Mouse (Mus musculus) kidney, adult 2 months (tissue): ENCODE results near the gene Ifnk. TPM values are rescaled to one million over a fixed set of nuclear protein-coding genes. Genes with fewer than 3 reads are reported as not detected.

ENCODE experiments used
- DNase-seq: peaks from one replicate; pipeline ENCODE4 v3.0.0; 2021
- H3K27ac ChIP-seq: fragments of 200-500 bp; 2 replicates; pipeline ENCODE4 v1.5.1; 2012; ENCODE audit warnings: low read depth, low read length, control low read depth, inconsistent platforms; ENCODE audit not compliant: insufficient read depth
- H3K27me3 ChIP-seq: fragments of 200-500 bp; replicated peaks from 2 replicates; pipeline ENCODE4 v1.6.1; 2012; ENCODE audit warnings: mild to moderate bottlenecking, moderate library complexity, low read length, inconsistent platforms; ENCODE audit not compliant: control insufficient read depth, insufficient read depth
- H3K36me3 ChIP-seq: fragments of 200-500 bp; 2 replicates; pipeline ENCODE4 v1.6.1; 2012; ENCODE audit warnings: mild to moderate bottlenecking, moderate library complexity, low read length, inconsistent platforms; ENCODE audit not compliant: control insufficient read depth, insufficient read depth
- H3K4me1 ChIP-seq: fragments of 200-500 bp; 2 replicates; pipeline ENCODE4 v1.6.1; 2011; ENCODE audit warnings: low read length; ENCODE audit not compliant: control insufficient read depth, insufficient read depth
- H3K4me3 ChIP-seq: fragments of 200-500 bp; 2 replicates; pipeline ENCODE4 v1.5.1; 2011; ENCODE audit warnings: mild to moderate bottlenecking, low read depth, low read length, control low read depth; ENCODE audit not compliant: insufficient read depth
- CTCF ChIP-seq: fragments of 200-500 bp; conservative IDR thresholded peaks from 2 replicates; pipeline ENCODE4 v1.5.1; 2011; ENCODE audit warnings: low read depth, mild to moderate bottlenecking, control low read depth, low read length, moderate library complexity, mixed read lengths; ENCODE audit not compliant: insufficient read depth, insufficient read length
- POLR2A ChIP-seq: fragments of 200-500 bp; IDR thresholded peaks from one replicate; pipeline ENCODE4 v1.6.1; 2011; ENCODE audit warnings: low read depth, low read length, control low read depth
- WGBS: fragments of 180-500 bp; shearing (Covaris S2); methylation state at CpG from one replicate; pipeline ENCODE4 v1.1.7; 2018; 5-methylcytosine and 5-hydroxymethylcytosine counted together
- polyA plus RNA-seq: library from polyadenylated mRNA; depleted of rRNA; stranded (reverse); fragments of >200 nt; gene quantifications from 2 replicates; pipeline ENCODE4 v1.2.3, GENCODE M21; 2012

Gene Ifnk
- polyA plus RNA-seq, 1 experiment, result not detected

DNA sequence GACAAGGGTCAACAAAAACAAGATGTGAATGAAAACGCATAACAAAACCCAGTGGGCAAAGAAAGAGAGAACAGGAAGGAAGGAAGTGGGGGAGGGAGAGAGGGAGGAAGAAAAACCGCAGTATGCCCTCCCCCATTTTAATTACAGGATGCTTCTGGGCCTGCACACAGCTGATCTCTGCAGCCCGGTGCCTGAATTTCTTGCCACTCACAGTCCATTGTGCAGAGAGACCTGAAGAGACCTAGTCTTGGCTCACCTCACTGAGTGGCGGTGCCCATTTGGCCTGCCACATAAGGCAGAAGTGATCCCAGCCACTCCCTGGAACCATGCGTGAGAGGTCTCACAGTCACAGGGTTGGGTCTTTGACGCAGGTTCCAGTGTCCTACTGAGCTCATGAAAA is 13.8 kb upstream of the Ifnk start:
- H3K27ac ChIP-seq, result no peak overlapping the region
- peaks cover 19% of the 10 kb centered on the region for H3K4me1 ChIP-seq
- peak; percentile 35 for DNase-seq
- no peak overlapping the region for H3K4me3 ChIP-seq
- no peaks in the 10 kb centered on the region for H3K36me3 ChIP-seq
- WGBS, result 45% methylated on average over 6 of the region's 6 CpGs
- H3K27me3 ChIP-seq, result no peaks in the 10 kb centered on the region
- no peak for TF ChIP-seq CTCF
- no peak for TF ChIP-seq POLR2A

DNA sequence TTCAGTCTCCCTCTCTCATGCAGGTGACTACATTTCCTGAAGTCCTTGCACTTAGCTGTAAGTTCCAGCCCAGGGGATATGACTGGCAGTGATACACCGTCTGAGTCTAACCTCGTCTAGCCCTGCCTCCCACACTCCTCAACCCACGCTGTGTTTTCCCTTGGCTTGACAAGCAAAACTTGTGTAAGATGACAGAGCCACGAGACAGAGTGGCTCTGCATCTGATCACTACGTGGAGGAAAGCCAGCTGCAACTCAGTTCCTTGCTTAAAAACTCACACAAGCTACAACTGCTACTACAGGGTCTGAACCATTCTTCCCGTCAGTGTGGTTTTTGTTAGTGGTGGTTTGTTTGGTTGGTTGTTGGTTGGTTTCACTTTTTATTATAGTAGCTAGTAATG is 11.5 kb upstream of the Ifnk start:
- Histone ChIP-seq H3K4me1 (peaks cover 14% of the 10 kb centered on the region), H3K4me3 (no peak overlapping the region), H3K27me3 (no peaks in the 10 kb centered on the region), H3K36me3 (no peaks in the 10 kb centered on the region), H3K27ac (no peak overlapping the region)
- WGBS, result 63% methylated on average over 6 of the region's 6 CpGs
- DNase-seq, result no peak
- TF ChIP-seq CTCF, result no peak
- no peak for TF ChIP-seq POLR2A

DNA sequence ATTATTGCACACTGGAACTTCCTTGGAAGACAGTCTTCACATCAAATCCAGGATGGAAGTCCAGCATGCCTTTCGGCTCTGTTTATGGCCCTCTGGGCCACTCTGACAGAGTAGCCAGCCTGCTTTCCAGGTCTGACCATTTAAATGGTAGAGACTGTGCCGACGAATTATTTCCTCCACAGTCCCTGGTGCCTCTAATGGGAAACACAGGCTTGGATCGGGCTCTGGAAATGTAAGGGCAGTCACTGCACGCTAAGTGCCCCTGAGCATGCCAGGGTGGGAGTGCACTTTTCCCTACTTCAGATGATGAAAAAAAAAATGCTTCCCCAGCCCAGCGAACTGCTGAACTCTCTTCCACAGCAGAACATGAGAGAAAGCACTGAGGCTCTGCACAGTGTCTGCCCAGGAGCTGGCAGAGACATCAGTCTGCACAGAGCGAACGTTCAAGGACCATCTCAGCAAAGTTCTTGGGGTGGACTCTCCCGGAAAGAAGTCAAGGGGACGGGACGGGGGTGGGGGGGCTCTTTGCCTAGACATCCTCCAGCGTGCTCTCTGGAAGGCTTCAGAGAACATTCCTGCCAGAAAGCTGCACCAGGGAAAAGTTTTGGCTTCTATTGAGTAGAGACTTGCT is 8.3 kb upstream of the Ifnk start:
- DNase-seq, result no peak
- Histone ChIP-seq H3K27ac (no peak overlapping the region), H3K4me1 (no peaks in the 10 kb centered on the region), H3K27me3 (no peaks in the 10 kb centered on the region), H3K4me3 (no peak overlapping the region), H3K36me3 (no peaks in the 10 kb centered on the region)
- 39% methylated on average over 12 of the region's 12 CpGs for WGBS
- TF ChIP-seq POLR2A (no peak), CTCF (no peak)

- Histone ChIP-seq H3K4me3 (no peak overlapping the region), H3K36me3 (no peaks in the 10 kb centered on the region), H3K27me3 (no peaks in the 10 kb centered on the region), H3K27ac (no peak overlapping the region), H3K4me1 (peaks cover 2% of the 10 kb centered on the region; the same call in 1 of the 2 replicates)
- WGBS, result 87% methylated on average over 10 of the region's 10 CpGs
- DNase-seq, result no peak
- TF ChIP-seq POLR2A, result no peak
- TF ChIP-seq CTCF, result no peak
Observed at GRCm38 (mm10) chr4:35145726-35146125, 6.1 kb upstream of the Ifnk start.

DNA sequence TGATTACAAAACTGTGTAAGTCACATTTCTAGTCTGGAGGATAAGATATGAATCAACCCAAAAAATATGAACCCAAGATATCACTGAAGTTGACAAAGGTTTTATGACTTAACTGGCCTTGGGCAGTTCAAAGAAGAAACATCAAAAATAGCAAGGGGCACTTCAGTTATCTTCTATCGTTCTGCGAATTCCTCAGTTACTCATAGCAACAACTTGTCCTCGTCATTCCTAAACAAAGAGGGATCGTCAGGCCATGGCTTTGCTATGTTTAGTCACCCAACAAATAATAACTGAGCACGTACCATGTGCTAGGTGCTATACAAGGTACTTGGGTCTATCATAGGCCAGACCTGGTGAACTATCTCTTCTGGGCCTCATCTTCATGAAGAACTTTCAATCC is 5.3 kb upstream of the Ifnk start:
- DNase-seq, result no peak
- H3K27me3 ChIP-seq, result no peaks in the 10 kb centered on the region
- no peaks in the 10 kb centered on the region for H3K36me3 ChIP-seq
- TF ChIP-seq CTCF (no peak), POLR2A (no peak)
- no peak overlapping the region for H3K4me3 ChIP-seq
- H3K4me1 ChIP-seq, result peaks cover 2% of the 10 kb centered on the region; the same call in 1 of the 2 replicates
- no peak overlapping the region for H3K27ac ChIP-seq
- 92% methylated on average over 5 of the region's 5 CpGs for WGBS

- H3K4me1 ChIP-seq, result peaks cover 2% of the 10 kb centered on the region; the same call in 1 of the 2 replicates
- DNase-seq, result no peak
Observed at GRCm38 (mm10) chr4:35148326-35148725, 3.5 kb upstream of the Ifnk start.

GRCm38 (mm10) chr4:35150706-35151105 is 1.1 kb upstream of the Ifnk start:
- 61% methylated on average over 3 of the region's 3 CpGs for WGBS
- H3K4me1 ChIP-seq, result peaks cover 8% of the 10 kb centered on the region; the same call in 1 of the 2 replicates
- TF ChIP-seq CTCF, result no peak
- TF ChIP-seq POLR2A, result no peak
- no peaks in the 10 kb centered on the region for H3K27me3 ChIP-seq
- H3K4me3 ChIP-seq, result no peak overlapping the region
- H3K36me3 ChIP-seq, result no peaks in the 10 kb centered on the region
- DNase-seq, result no peak
- no peak overlapping the region for H3K27ac ChIP-seq

More at GRCm38 (mm10) chr4:35148326-35148725, 3.5 kb upstream of the Ifnk start:
- Histone ChIP-seq H3K27me3 (no peaks in the 10 kb centered on the region), H3K36me3 (no peaks in the 10 kb centered on the region), H3K27ac (no peak overlapping the region), H3K4me3 (no peak overlapping the region)
- TF ChIP-seq POLR2A, result no peak
- WGBS, result 92% methylated on average over 4 of the region's 4 CpGs

- no peaks in the 10 kb centered on the region for H3K36me3 ChIP-seq
- DNase-seq, result peak; percentile 45
- TF ChIP-seq POLR2A (no peak), CTCF (no peak)
- no peak overlapping the region for H3K27ac ChIP-seq
- peaks cover 8% of the 10 kb centered on the region; the same call in 1 of the 2 replicates for H3K4me1 ChIP-seq
- no peaks in the 10 kb centered on the region for H3K27me3 ChIP-seq
- no peak overlapping the region for H3K4me3 ChIP-seq
- 48% methylated on average over 3 of the region's 3 CpGs for WGBS
Observed at GRCm38 (mm10) chr4:35154051-35154450, 2.2 kb downstream of the Ifnk start.
